Mouse (Mus musculus) hindbrain, embryonic 16.5 days (tissue): ENCODE measurements around the gene Rnft2. TPM values are rescaled to one million over a fixed set of nuclear protein-coding genes. Genes with fewer than 3 reads are reported as not detected.

ENCODE experiments used
- ATAC-seq: fragments of 200-750 bp; cut with Nextera tagmentation; 2 replicates; pipeline ENCODE4 v1.8.0; 2017; ENCODE audit warnings: moderate TSS enrichment, moderate library complexity
- H3K27ac ChIP-seq: fragments of 300-500 bp; sonication (generic); 2 replicates; pipeline ENCODE4 v1.5.1; 2014; ENCODE audit warnings: low read depth, mild to moderate bottlenecking, control low read depth, low read length, moderate library complexity
- H3K27me3 ChIP-seq: fragments of 300-500 bp; sonication (generic); replicated peaks from 2 replicates; pipeline ENCODE4 v1.6.1; 2014; ENCODE audit warnings: low read length; ENCODE audit not compliant: control insufficient read depth, insufficient read depth
- H3K36me3 ChIP-seq: fragments of 300-500 bp; sonication (generic); 2 replicates; pipeline ENCODE4 v1.6.1; 2014; ENCODE audit warnings: mild to moderate bottlenecking, low read length, moderate library complexity, mixed read lengths; ENCODE audit not compliant: control insufficient read depth, insufficient read depth
- H3K4me1 ChIP-seq: fragments of 300-500 bp; sonication (generic); 2 replicates; pipeline ENCODE4 v1.6.1; 2014; ENCODE audit warnings: low read depth, low read length; ENCODE audit not compliant: control insufficient read depth, insufficient read depth
- H3K4me2 ChIP-seq: fragments of 300-500 bp; sonication (generic); 2 replicates; pipeline ENCODE4 v1.6.1; 2014; ENCODE audit warnings: mild to moderate bottlenecking, low read length, control low read depth, moderate library complexity
- H3K4me3 ChIP-seq: fragments of 300-500 bp; sonication (generic); 2 replicates; pipeline ENCODE4 v1.5.1; 2014; ENCODE audit warnings: mild to moderate bottlenecking, low read length, control low read depth, moderate library complexity
- H3K9ac ChIP-seq: fragments of 300-500 bp; sonication (generic); 2 replicates; pipeline ENCODE4 v1.6.1; 2014; ENCODE audit warnings: low read depth, mild to moderate bottlenecking, control low read depth, low read length, moderate library complexity
- H3K9me3 ChIP-seq: fragments of 300-500 bp; sonication (generic); 2 replicates; pipeline ENCODE4 v1.6.1; 2014; ENCODE audit warnings: mild to moderate bottlenecking, low read length, moderate library complexity; ENCODE audit not compliant: control insufficient read depth
- WGBS: fragments of 180-500 bp; shearing (Covaris S2); extraction: QIAGEN DNeasy Blood & Tissue Kit; methylation state at CpG from one replicate; pipeline ENCODE4 v1.1.7; 2014; 5-methylcytosine and 5-hydroxymethylcytosine counted together
- polyA plus RNA-seq: library from polyadenylated mRNA; unstranded; fragments of >200 nt; fragmentation: Nextera tagmentation; extraction: Ambion mirVana; gene quantifications from 2 replicates; pipeline ENCODE4 v1.2.1, GENCODE M21; 2015

Rnft2 gene
- polyA plus RNA-seq, 1 experiment from 2014 or later = 9.2 TPM

DNA sequence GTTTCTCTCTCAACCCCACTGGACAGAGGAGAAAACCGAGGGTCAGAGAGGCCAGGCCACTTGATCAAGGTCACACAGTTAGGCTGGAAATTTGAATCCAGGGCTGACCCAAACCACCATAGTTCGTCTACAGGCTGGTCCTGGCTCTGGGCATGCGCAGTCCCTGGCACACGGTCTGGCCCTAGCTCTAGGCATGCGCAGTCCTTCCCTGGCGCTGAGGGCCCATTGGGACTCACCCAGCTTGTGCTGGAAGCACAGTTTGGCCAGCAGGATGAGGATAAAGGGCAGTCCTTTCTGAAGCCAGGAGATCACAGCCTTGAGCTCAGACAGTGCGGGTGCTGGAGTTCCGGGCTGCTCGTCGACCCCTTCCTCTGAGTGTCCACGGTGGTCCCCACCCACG, 8.0 kb downstream of the Rnft2 start:
- no peak overlapping the region for H3K4me3 ChIP-seq
- no peak overlapping the region for H3K4me2 ChIP-seq
- H3K9ac ChIP-seq = no peak overlapping the region
- no peaks in the 10 kb centered on the region for H3K4me1 ChIP-seq
- H3K36me3 ChIP-seq = peaks cover 15% of the 10 kb centered on the region
- H3K9me3 ChIP-seq = no peaks in the 10 kb centered on the region
- WGBS = 86% methylated on average over 12 of the region's 12 CpGs
- H3K27ac ChIP-seq = no peak overlapping the region
- H3K27me3 ChIP-seq = no peaks in the 10 kb centered on the region
- 0 out of 2 replicates have a peak, but pooled peaks have one; percentile 20 for ATAC-seq

DNA sequence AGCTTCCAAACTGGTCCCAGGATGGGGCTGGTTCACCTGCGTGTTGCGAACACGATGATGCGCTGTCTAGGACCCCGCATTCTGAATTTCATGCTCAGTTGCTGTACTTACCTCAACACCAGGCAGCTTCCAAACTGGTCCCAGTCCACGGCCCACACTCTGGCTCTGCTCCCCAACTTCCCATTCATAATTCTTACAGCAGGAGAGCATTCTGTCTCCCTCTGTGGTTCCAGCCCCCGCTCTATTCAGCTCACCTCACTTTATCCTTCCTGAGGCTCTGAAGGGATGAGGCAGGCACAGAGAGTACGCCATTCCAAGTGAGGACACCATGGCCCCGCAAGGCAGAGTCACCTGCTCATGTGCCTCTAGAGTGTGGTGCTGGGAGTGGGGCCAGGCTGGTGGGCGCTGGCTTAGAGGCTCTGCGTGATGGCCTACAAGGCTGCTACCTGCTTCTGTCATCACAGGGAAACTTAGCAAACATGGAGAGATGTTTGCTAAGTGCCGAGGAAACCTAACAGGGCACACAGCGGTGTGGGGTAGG, 14.8 kb downstream of the Rnft2 start:
- no peak overlapping the region for H3K9ac ChIP-seq
- no peak overlapping the region for H3K4me3 ChIP-seq
- H3K36me3 ChIP-seq = peaks cover 41% of the 10 kb centered on the region
- H3K27me3 ChIP-seq = no peaks in the 10 kb centered on the region
- H3K9me3 ChIP-seq = no peaks in the 10 kb centered on the region
- no peak overlapping the region for H3K27ac ChIP-seq
- no peak for ATAC-seq
- no peak overlapping the region for H3K4me2 ChIP-seq
- no peaks in the 10 kb centered on the region for H3K4me1 ChIP-seq
- WGBS = 94% methylated on average over 13 of the region's 13 CpGs

DNA sequence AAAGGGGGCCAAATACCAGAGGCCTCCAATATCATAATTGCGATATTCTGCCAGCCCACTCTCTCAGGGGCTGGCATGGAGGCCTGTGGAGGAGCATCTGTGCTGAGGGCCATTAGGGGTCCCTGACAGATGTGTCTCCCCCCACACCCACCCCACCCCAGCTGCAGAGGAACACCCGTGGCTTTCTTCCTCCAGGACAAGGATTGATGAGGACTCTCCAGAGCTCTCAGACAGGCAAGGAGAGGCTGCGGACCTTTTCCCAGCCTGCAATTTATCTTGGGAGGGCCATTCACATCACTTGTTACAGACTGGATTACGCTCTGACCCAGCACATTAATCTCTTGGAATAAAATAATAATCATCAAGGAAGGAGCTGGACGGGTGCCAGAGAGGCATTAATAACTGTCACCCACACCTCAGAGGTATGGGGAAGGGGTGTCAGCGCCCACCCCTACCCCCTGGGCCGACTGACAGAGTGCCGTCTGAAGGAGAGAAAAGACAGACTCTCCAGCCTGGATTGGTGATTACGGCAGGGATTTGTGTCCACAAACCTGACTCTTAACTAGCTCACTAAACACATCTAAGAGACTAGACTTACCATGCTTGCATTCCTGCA, 21.7 kb downstream of the Rnft2 start:
- Histone ChIP-seq H3K4me3 (no peak overlapping the region), H3K27me3 (no peaks in the 10 kb centered on the region), H3K4me2 (no peak overlapping the region), H3K36me3 (peaks cover 18% of the 10 kb centered on the region), H3K9ac (no peak overlapping the region), H3K9me3 (no peaks in the 10 kb centered on the region), H3K27ac (no peak overlapping the region), H3K4me1 (no peaks in the 10 kb centered on the region)
- WGBS = 53% methylated on average over 9 of the region's 9 CpGs
- ATAC-seq = peak; percentile 67

DNA sequence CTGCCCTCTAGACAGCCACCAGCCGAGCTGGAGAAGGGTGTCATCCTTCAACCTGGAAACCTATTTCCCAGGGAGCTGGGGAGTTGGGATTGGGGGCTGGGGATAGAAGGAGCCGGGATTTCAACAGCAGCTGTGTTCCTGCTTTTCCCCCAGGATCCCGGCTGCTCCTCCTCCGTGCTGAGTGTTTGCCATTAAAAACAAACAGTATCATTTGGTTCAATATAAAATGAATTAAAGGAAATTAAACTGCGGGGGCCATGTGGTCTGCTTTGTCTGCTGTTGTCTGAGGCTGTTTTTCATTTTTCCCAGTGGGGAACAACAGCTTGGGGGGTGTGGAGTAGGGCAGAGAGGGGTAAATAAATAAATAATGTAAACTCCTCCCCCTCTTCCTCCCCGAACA, 27.5 kb downstream of the Rnft2 start:
- peaks cover 17% of the 10 kb centered on the region for H3K4me1 ChIP-seq
- WGBS = 59% methylated on average over 6 of the region's 6 CpGs
- H3K4me2 ChIP-seq = no peak overlapping the region
- H3K9me3 ChIP-seq = no peaks in the 10 kb centered on the region
- H3K27me3 ChIP-seq = no peaks in the 10 kb centered on the region
- no peak overlapping the region for H3K27ac ChIP-seq
- H3K9ac ChIP-seq = no peak overlapping the region
- H3K36me3 ChIP-seq = 0 out of 2 replicates have a peak, but pooled peaks cover 6% of the 10 kb centered on the region
- no peak for ATAC-seq
- H3K4me3 ChIP-seq = no peak overlapping the region

DNA sequence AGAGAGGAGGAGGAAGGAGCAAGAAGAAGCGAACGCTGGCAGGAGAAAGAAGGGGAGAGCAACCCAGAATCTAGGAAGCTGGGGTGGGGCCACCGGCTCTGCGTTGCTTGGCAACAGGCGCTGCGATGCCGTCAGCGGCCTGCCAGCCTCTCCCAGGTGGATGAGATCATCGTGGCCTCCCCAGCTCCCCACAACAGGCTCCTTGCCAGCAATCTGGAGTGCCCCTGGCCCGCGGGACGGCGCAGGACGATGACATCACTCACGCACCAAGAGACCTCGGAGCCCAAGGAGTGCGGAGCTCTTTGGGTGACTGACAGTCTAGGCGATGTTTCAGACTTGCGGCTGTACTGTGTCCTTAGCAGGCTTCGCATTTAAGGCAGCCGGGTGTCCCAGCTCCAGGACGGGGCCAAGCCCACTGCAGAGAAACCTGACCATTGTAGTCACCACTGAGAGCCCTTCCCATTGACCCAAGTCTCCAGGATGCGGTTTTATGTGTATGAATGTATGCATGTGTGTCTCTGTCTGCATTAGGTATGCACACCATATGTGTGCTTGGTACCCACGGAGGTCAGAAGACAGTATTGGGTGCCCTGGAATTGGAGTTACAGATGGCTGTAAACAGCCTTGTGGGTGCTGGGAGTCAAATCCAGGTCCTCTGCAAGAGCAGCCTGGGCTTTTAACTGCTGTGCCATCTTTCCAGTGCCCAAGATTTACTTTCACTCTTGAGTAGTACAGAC, 30.3 kb downstream of the Rnft2 start:
- no peaks in the 10 kb centered on the region for H3K9me3 ChIP-seq
- H3K4me3 ChIP-seq = peak overlapping the region; percentile 40
- ATAC-seq = peak; percentile 85
- H3K27ac ChIP-seq = peak overlapping the region; percentile 55
- H3K4me1 ChIP-seq = peaks cover 17% of the 10 kb centered on the region
- H3K27me3 ChIP-seq = no peaks in the 10 kb centered on the region
- WGBS = 3% methylated on average over 24 of the region's 24 CpGs
- 0 out of 2 replicates have a peak, but pooled peaks cover 6% of the 10 kb centered on the region for H3K36me3 ChIP-seq
- H3K9ac ChIP-seq = peak overlapping the region; percentile 68
- H3K4me2 ChIP-seq = peak overlapping the region; percentile 78

DNA sequence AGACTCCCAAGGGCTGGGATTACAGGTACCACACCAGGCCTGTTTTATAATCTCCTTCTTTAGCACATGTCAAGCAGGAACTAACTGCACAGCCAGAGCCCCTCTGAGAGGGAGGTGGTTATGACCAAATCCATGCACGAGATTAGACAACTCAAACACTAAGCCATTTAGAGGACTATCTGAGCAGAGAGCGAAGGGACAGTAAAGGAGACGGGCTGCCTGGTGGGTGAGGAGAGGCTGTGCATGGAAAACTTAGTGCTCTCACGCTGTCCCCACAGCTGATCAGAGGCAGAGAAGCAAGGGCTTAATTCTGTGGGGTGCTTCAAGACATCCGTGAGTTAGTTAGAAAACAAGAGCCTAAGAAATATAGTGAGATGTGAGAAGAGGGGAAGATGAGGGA, 30.9 kb downstream of the Rnft2 start:
- H3K4me3 ChIP-seq = peak overlapping the region; percentile 40
- peak overlapping the region; percentile 68 for H3K9ac ChIP-seq
- H3K36me3 ChIP-seq = 0 out of 2 replicates have a peak, but pooled peaks cover 6% of the 10 kb centered on the region
- peak overlapping the region; percentile 78 for H3K4me2 ChIP-seq
- H3K4me1 ChIP-seq = peaks cover 17% of the 10 kb centered on the region
- H3K9me3 ChIP-seq = no peaks in the 10 kb centered on the region
- peak; percentile 59 for ATAC-seq
- WGBS = 18% methylated on average over 5 of the region's 5 CpGs
- peak overlapping the region; percentile 55 for H3K27ac ChIP-seq
- no peaks in the 10 kb centered on the region for H3K27me3 ChIP-seq

DNA sequence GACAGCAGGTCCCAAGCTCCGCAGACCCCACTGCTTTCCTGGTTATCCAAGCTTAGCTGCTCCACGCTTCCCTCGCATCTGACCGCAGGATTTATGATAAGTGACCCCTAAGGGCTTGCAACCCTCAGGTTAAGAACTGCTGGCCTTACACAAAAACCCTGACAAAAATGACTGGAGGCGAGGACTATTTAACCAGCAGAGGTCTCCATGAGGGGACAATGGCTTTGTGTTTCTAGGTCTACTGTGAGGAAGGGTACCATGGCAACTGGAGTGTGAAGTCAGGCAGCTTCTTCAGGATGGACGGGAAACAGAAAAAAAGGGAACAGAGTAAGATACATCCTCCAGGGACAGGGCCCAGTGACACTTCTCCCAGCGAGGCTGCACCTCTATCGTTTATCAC, 39.1 kb downstream of the Rnft2 start:
- H3K27ac ChIP-seq = no peak overlapping the region
- WGBS = 38% methylated on average over 8 of the region's 8 CpGs

DNA sequence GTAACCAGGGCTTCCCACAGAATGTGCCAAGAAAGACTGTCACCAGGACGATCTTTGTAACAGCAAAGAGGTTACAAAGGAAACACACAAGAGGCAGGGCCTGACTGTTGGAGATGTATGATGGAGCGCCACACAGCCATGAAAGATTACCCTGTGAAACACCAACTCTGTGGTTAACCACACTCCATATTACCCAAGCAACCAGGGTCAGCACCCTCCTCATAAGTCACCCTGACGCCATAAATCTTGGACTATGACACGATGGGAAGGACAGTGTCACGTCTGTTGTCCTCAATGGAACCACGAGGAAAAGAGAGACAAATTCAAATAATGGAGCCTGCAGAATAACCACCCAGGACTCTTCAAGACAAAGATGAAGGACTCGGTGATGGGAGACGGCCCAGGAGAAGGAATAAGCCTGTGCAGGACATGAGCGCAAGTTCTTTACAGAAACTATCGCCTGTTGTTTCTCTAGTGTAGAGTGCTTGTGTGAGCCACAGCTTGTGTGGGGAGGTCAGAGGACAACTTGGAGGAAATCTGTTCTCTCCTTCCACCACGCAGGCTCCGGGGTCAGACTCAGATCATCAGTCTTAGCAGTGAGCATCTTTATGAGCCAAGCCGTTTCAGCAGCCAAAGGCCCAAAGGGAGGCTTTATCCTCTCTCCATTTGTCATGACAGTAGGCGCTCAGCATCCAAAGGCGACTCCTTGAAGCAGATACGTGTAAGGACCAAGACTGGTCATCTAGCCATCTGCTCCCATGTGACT, 40.1 kb downstream of the Rnft2 start:
- WGBS = 56% methylated on average over 16 of the region's 16 CpGs

More for the DNA sequence above, 39.1 kb downstream of the Rnft2 start:
- H3K4me1 ChIP-seq = no peaks in the 10 kb centered on the region
- ATAC-seq = no peak
- H3K4me3 ChIP-seq = no peak overlapping the region
- H3K27me3 ChIP-seq = no peaks in the 10 kb centered on the region
- peaks cover 9% of the 10 kb centered on the region; the same call in 1 of the 2 replicates for H3K36me3 ChIP-seq
- no peak overlapping the region for H3K9ac ChIP-seq
- H3K4me2 ChIP-seq = no peak overlapping the region
- no peaks in the 10 kb centered on the region for H3K9me3 ChIP-seq

DNA sequence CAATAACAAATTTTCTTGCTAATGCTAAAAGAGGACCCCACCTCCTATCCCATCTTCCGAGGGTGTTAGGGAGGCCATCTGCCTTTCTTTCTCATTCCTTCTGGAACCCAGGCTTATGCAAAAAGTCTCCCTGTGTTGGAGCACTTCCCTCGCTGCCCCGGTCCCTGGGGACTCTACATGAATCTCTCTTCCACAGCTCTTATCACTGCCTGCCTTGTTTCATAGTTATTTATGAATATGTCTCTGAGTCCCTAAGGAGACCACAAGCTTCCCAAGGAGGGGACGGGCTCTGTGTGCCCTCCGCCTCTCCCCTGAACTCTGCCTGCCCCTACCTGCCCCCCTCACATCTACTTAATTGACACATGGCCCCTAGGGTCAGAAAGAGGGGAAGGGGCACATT, 45.2 kb downstream of the Rnft2 start:
- ATAC-seq = no peak
- no peak overlapping the region for H3K27ac ChIP-seq
- no peak overlapping the region for H3K4me3 ChIP-seq
- no peak overlapping the region for H3K9ac ChIP-seq
- no peaks in the 10 kb centered on the region for H3K9me3 ChIP-seq
- 64% methylated on average over 5 of the region's 5 CpGs for WGBS
- H3K4me1 ChIP-seq = no peaks in the 10 kb centered on the region
- H3K27me3 ChIP-seq = no peaks in the 10 kb centered on the region
- H3K4me2 ChIP-seq = no peak overlapping the region
- H3K36me3 ChIP-seq = peaks cover 15% of the 10 kb centered on the region

More for the DNA sequence above, 40.1 kb downstream of the Rnft2 start:
- Histone ChIP-seq H3K27me3 (no peaks in the 10 kb centered on the region), H3K9ac (no peak overlapping the region), H3K4me1 (no peaks in the 10 kb centered on the region), H3K27ac (no peak overlapping the region), H3K4me2 (no peak overlapping the region), H3K36me3 (peaks cover 14% of the 10 kb centered on the region), H3K4me3 (no peak overlapping the region), H3K9me3 (no peaks in the 10 kb centered on the region)
- ATAC-seq = no peak
